Mouse (Mus musculus) layer of hippocampus, postnatal 10 days (tissue): ENCODE results near the gene Mri1. TPM values are rescaled to one million over a fixed set of nuclear protein-coding genes. Genes with fewer than 3 reads are reported as not detected.

Experiments
- DNase-seq, 2 experiments: peaks; one replicate each; pipeline ENCODE4 v3.0.0; 2021; ENCODE audit warnings: low spot score in 2 of 2
- total RNA-seq, 2 experiments: library from RNA; stranded (reverse); gene quantifications; 2 replicates each; pipeline ENCODE4 v1.2.3; 2021

Gene Mri1
- total RNA-seq, 2 experiments from 2014 or later: 27.4 to 29.0 TPM

DNA sequence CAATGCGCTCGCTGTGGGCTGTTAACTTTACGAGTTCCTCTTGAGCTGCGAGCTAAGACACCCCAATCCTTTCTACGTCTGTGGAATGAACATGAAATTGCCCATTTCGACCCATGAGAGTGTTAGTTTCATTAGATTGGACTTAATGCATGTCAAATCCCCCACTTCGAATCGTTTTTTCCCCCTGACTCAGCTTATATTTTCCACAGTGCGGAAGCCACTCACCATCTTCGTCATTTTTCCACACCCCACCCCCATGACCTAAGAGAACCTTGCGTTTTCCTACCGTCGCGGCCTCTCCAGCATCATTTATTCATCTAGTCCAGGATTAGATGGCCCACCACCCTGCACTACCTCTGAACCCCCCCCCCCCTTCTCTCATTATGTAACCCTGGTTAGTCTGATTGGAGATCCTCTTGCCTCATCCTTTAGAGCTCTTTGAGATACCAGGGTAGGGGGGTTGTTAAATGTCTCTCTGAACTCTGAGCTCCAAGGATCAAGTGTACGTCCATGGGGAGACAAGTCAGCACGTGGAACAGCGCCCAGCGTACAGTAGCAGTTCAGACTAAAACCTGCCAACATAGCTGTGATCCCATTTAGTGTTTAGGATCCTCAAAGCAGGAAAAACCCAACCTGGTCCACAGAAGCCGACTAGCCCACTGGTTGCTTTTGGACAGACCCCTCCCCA is 19.4 kb downstream of the Mri1 start:
- no peak for DNase-seq

DNA sequence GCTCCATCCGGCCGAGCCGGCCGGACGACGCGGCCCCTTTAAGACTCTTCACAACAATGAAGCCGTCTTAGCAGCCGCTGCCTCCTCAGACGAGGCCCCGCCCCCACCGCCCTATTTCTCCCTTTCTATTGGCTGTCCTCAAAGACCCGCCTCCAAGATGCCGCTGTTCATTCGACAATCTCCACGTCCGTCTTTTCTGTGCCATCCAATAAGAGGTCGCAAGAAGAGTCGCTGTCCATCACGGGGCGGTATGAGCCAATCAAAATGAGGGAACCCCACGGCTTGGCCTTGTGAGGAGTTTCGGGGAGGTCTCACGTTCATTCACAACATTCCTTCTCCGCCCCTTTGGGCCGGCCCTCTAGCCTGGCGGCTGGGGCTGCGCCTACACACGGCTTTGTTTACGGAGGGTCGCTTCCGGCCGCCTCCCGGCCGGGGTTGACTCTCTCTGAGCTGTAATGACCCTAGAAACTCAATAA is 20.1 kb downstream of the Mri1 start, which contains the start of gene Zswim4:
Zswim4 (minus strand) TSS at position 58 of the 476 bp plus-strand sequence.
- peak; percentile 99 for DNase-seq

GRCm38 (mm10) chr8:84236410-84236997 is 20.6 kb downstream of the Mri1 start:
- DNase-seq: no peak

DNA sequence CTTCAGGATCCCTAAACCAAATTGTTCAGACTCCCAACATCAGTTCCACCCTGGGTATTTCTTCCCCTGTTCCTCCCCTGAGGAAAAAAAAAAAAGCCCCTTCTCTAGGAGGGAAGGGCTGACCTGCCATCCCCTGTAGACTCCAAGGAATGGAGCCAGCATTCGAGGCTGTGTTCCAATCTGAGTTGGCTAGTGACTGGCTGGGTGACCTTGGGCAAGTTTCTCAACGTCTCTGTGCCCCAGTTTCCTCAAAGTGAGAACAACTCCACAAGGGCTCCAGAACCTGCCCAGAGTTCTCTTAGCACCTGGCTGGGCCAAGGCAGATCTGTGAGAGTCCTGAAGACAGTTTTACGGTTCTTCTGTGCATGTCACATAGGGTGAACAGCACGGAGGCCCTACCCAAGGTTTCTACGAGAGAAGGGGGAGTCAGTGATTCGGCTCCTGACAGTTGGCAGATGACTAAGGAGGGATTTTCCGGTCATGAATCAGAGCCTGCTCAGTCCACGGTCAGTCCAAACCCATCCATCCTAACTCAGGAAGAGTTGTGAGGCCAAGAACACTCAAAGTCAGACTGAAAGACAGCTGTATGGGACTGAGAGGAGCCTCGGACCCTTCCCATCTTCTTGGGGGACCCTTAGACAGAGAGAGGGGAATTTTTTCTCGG is 21.2 kb downstream of the Mri1 start:
- no peak for DNase-seq

DNA sequence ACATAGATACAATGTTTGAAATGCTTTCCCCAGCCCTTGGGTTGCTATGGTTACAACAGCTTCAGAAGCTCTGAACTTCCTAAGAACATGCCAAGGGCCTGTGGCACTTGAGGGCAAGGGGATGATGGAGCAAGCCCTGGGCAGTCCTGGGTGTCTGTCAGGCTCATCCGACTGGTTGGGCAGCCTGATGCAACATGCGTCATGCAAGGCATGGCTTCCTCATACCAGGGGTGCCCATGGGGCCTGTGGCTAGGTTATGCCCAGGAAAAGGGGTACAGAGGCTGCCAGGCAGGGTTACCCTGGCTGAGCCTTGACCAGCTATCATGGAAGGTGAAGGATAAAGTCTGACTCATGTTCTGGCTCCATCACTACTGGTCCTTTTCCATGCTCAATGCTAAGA is 24.1 kb downstream of the Mri1 start:
- no peak for DNase-seq

DNA sequence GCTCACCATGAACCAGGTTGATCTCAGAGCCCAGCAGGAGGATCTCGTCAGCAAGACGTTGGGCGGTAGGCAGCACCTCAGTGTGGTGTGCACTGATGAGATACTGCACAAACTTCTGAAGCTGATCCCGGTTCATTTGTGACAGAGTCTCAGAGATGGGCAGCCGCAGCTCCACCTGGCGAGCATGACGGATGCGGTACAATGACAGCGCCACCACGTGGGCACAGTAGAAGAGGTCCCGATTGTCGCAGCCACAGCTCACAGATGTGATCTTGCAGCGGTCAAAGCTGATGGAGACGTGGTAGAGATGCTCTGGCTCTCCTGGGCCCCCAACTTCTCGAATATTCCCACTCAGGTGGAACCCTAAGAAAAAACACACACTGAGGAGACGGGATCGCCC is 26.4 kb downstream of the Mri1 start:
- DNase-seq: no peak

DNA sequence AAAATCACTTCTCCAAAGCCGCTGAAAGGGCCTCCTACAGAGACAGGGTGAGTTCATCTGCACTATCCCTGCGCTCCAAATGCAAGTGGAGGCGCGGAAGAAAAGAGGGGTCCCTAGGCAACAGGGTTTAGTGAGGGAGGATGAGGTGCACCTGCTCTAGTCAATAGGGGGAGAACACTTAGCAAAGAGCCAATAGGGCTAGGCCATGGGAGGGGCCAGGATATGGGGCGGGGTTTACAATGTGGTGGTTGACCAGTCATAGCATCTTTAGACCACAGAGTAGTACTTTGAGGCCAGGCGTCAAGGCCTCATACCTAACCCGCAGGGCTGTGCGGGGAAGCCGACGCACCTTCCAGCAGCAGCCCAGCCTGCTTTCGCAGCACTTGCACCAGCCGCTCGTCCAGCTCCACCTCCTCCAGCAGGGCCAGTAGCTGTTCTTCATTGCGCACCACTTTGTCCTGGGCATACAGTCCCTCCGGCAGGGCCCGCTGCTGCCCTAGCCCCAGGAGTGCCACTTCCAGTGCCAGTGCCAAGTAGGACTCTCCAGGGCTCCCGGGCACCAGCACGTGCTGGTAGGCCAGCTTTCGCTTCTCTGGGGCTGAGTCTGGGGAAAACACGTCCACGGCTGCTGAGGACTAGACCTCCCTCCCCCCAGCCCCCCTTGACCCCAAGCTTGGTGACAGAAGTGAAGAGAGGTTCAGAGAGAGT is 33.6 kb downstream of the Mri1 start:
- DNase-seq: no peak

GRCm38 (mm10) chr8:84222566-84223165 is 34.5 kb downstream of the Mri1 start:
- DNase-seq: no peak

GRCm38 (mm10) chr8:84220105-84220504 is 37.0 kb downstream of the Mri1 start:
- DNase-seq: no peak

DNA sequence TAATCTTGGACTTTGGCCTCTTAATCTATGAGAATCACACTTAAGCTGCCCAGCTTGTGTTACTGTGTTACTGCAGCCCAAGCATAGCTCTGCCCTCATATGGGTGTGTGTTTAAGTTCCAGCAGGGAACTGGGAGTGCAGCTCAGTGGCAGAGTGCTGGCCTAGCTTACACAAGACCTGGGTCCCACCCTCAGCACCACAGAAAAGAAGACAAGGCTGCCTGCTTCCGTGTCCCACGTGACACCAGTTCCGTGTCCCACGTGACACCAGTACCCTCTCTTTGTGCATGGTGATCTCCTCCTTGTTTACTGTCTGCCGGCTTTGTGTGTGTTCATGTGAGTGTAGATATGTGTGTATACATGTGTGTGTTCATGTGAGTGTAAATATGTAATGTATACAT is 39.0 kb downstream of the Mri1 start:
- DNase-seq: no peak

- DNase-seq: no peak
These were observed 39.9 kb downstream of the Mri1 start for GRCm38 (mm10) chr8:84217206-84217605.

DNA sequence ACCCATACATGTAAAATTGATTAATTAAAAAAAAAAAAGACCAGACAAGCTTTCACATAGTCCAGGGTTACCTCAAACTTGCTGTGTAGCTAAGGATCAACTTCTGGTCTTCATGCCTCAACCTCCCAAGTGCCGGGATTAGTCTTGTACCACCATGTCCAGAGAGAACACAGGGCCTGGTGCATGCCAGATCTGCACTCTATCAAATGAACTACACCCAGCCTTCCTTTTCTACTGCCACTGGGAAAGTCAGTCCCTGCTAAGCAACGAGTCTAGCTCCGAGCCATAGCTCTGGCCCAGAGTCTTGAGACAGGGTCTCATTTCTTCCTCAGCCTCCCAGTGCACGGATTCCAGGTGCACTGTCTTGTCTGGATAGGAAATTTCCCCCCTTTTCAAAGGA is 43.8 kb downstream of the Mri1 start:
- DNase-seq: no peak

DNA sequence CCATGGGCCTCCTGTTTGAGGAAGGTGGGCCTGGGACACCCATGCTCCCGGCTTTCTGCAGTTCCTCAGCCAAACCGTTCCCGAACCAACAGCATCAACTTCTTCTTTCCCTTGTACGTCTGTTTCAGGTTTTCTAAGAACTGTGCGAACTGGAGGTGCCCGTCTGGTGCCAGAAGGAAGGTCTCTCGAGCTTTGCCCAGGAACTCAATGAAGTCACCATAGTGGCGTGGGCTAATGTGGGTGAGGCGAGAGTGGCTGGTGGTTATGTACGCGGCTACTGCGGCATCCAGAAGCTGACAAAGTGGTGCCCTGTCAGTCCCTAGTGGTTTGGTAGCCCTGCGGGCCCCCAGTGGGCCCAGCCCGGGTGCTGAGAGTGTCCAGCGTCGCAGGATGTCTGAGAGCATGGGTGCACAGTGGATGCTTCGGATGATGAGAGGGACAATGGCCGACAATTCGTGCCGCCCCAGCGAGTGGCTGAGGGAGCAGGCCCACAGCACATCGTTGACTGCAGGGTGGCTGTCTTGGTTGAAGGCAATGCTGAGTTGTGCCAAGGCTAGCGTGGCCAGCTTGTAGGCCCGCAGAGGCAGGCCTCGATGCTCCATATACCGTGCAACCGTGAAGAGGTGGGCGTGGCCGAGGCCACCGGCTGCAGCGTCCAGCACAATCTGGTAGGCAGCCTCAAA is 45.1 kb downstream of the Mri1 start:
- no peak for DNase-seq

GRCm38 (mm10) chr8:84211202-84211601 is 45.9 kb downstream of the Mri1 start:
- DNase-seq: no peak

DNA sequence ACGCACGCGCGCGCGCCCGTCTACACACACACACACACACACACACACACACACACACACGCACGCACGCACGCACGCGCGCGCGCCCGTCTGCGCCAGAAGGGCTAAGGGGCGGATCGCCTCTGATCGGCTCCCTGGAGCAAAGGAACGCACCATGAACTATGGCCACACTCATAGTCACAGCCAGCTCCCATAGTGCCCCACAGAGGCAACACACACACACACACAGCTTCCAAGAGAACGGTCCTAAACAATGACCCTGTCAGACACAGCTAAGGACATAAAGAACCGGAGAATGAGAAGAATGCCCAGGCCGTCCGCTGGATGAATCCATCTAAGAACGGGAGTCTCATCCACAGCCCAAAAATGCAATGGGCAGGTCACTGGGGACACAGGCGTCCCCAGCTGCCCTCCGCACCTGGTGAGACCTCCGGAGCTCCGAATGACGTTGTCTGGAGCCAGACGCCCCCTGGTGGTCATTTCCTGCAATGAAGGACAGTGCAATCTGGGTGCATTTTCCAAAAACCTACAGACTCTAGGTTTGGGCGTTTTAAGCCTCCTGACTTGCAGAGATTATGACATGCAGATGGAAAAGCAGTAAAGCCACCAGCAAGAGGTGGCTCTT is 46.8 kb downstream of the Mri1 start:
- peak; percentile 90 for DNase-seq

DNA sequence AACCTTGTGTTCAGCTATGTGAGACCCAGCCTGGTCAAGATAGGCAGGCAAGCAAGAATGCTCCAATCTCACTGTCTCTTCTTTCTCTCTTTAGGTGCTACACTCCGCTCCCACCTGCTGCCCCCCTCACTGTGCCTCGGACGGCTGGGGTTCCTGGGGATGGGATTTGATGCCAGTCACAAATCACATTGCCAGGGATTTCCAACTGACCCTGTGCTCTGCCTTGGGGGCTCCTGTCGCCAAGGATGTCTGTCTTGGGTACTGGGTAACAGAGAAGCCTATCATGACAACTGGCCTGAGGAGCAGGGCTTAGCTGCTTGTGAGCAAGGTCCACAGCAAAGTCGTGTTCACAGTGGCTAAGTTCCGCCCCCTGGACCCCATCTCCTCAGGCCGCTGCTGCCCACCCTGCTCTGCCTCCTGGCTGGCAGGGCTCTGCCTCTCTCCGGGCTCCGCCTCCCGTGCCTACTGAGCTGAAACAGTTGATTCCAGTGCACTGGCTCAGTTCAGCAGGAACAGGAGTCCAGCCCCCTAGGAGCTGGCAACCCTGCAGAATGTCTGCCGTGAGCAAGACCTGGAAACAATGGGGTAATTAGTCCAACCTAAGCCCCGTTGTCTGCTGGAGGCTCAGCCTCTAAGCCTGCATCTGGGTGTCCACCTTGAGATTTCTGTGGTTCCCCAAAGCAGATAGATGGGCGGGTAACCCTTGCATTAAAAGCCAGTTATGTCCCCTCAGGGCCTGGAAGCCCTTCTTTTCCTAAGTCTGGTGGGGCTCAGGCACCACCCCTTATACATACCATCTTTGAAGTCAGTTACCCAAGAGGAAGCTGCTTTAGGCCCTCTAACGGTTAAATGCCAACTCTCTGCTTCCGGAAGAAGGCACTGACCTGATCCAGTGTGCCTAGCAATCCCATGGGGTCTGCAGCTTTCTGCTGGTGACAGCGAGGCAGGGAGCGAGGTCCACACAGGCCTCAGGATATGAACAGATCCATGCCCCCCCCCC is 48.4 kb downstream of the Mri1 start:
- peak in 1 of 2 experiments; percentile 23 for DNase-seq

GRCm38 (mm10) chr8:84207811-84208210 is 49.3 kb downstream of the Mri1 start:
- DNase-seq: peak in 1 of 2 experiments; percentile 25

DNA sequence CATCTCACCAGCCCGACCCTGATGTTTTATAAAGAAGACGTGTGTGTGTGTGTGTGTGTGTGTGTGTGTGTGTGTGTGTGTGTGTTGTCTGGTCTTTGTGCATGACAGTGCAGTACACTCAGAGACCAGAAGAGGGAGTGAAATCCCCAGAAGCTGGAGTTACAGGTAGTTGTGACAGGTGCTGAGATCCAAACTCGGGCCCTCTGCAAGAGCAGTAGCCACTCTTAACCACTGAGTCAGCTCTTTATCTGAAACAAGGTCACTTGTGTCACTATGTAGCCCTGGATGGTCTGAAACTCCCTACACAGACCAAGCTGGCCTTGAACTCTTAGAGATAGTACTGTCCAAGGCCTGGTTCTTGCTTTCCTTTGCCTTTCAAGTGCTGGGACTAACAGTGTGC is 50.5 kb downstream of the Mri1 start:
- DNase-seq: no peak

GRCm38 (mm10) chr8:84205073-84205472 is 52.1 kb downstream of the Mri1 start:
- DNase-seq: no peak
